Mouse (Mus musculus): ENCODE measurements around the gene Sprr2b.
"Not testable (repeated sequence)": the region's sequence is repeated elsewhere in the genome, so short reads cannot be mapped to it uniquely, and the experiment has no call there.

Gene Sprr2b

GRCm38 (mm10) chr3:92316320-92316719, at the start of gene Sprr2b:
Gene Sprr2b, plus strand, starts transcription at chr3:92316620.
- no peak for DNase-seq (ENCODE audit: low read depth)

GRCm38 (mm10) chr3:92271414-92271985, 44.9 kb upstream of the Sprr2b start:
- not testable (repeated sequence) for DNase-seq (ENCODE audit: low read depth)

GRCm38 (mm10) chr3:92273504-92273903, 42.9 kb upstream of the Sprr2b start:
- not testable (repeated sequence) for DNase-seq (ENCODE audit: low read depth)

GRCm38 (mm10) chr3:92274018-92274417, 42.4 kb upstream of the Sprr2b start:
- DNase-seq (ENCODE audit: low read depth) = not testable (repeated sequence)

- DNase-seq (ENCODE audit: low read depth) = not testable (repeated sequence)
Measured at GRCm38 (mm10) chr3:92279663-92280062, 36.8 kb upstream of the Sprr2b start.

- not testable (repeated sequence) for DNase-seq (ENCODE audit: low read depth)
Measured at GRCm38 (mm10) chr3:92280963-92281606, 35.3 kb upstream of the Sprr2b start.

GRCm38 (mm10) chr3:92285101-92285500, 31.3 kb upstream of the Sprr2b start, which contains the start of gene Sprr2a3:
Gene Sprr2a3, plus strand, starts transcription at chr3:92285417.
- DNase-seq (ENCODE audit: low read depth) = not testable (repeated sequence)

- not testable (repeated sequence) for DNase-seq (ENCODE audit: low read depth)
Measured at GRCm38 (mm10) chr3:92288489-92288888, 27.9 kb upstream of the Sprr2b start.

- no peak for DNase-seq (ENCODE audit: low read depth)
Measured at GRCm38 (mm10) chr3:92307406-92307805, 9.0 kb upstream of the Sprr2b start.

- DNase-seq (ENCODE audit: low read depth) = no peak
Measured at GRCm38 (mm10) chr3:92317384-92317783, 964 bp downstream of the Sprr2b start.

- DNase-seq (ENCODE audit: low read depth) = no peak
Measured at GRCm38 (mm10) chr3:92336278-92336677, 19.9 kb downstream of the Sprr2b start.

- no peak for DNase-seq (ENCODE audit: low read depth)
Measured at GRCm38 (mm10) chr3:92338840-92339239, 22.4 kb downstream of the Sprr2b start, which contains the start of gene Sprr2d. Gene Sprr2d, plus strand, starts transcription at chr3:92339140.

- no peak for DNase-seq (ENCODE audit: low read depth)
Measured at GRCm38 (mm10) chr3:92351843-92352242, 35.4 kb downstream of the Sprr2b start, which contains the start of gene Sprr2e. Gene Sprr2e, plus strand, starts transcription at chr3:92352143.

GRCm38 (mm10) chr3:92361619-92362018, 45.2 kb downstream of the Sprr2b start:
- DNase-seq (ENCODE audit: low read depth) = no peak

- DNase-seq (ENCODE audit: low read depth) = no peak
Measured at GRCm38 (mm10) chr3:92364887-92365286, 48.5 kb downstream of the Sprr2b start, which contains the start of gene Sprr2f. Gene Sprr2f, plus strand, starts transcription at chr3:92365187.
